Mouse (Mus musculus) c-Kit-positive CD71-positive TER-119-negative erythroid progenitor cells, embryonic 14.5 days (primary cell): ENCODE data around the gene Rnf169.

Experiments
- DNase-seq: peaks from one replicate; pipeline ENCODE4 v3.0.0-alpha.2; 2013; ENCODE audit warnings: low read depth

Rnf169 gene

GRCm38 (mm10) chr7:99891471-99891870, 88.8 kb downstream of the Rnf169 start:
- DNase-seq, result no peak

- no peak for DNase-seq
These were observed 90.0 kb downstream of the Rnf169 start for GRCm38 (mm10) chr7:99890168-99890755.

- no peak for DNase-seq
These were observed 90.9 kb downstream of the Rnf169 start for GRCm38 (mm10) chr7:99889175-99889880.

- no peak for DNase-seq
These were observed 92.5 kb downstream of the Rnf169 start for GRCm38 (mm10) chr7:99887743-99888142.

GRCm38 (mm10) chr7:99887230-99887735, 93.0 kb downstream of the Rnf169 start:
- no peak for DNase-seq

GRCm38 (mm10) chr7:99878254-99878653, 102.0 kb downstream of the Rnf169 start:
- no peak for DNase-seq

- peak; percentile 77 for DNase-seq
These were observed 103.9 kb downstream of the Rnf169 start for GRCm38 (mm10) chr7:99876345-99876744.

GRCm38 (mm10) chr7:99875891-99876290, 104.4 kb downstream of the Rnf169 start:
- no peak for DNase-seq

- DNase-seq, result no peak
These were observed 106.3 kb downstream of the Rnf169 start for GRCm38 (mm10) chr7:99873965-99874364.
